Mouse (Mus musculus) kidney, adult 11 months (tissue): ENCODE measurements around the gene Srgn.

ENCODE experiments used
- DNase-seq: peaks from one replicate; pipeline ENCODE4 v3.0.0; 2022

The Srgn gene

GRCm38 (mm10) chr10:62527351-62527750, at the start of gene Srgn:
Gene Srgn, minus strand, starts transcription at chr10:62527451.
- no peak for DNase-seq

- no peak for DNase-seq
Observed at GRCm38 (mm10) chr10:62575001-62575400, 47.8 kb upstream of the Srgn start.

GRCm38 (mm10) chr10:62570126-62570871, 43.0 kb upstream of the Srgn start:
- peak; percentile 23 for DNase-seq

- no peak for DNase-seq
Observed at GRCm38 (mm10) chr10:62568861-62569260, 41.6 kb upstream of the Srgn start.

GRCm38 (mm10) chr10:62557736-62558135, 30.5 kb upstream of the Srgn start:
- DNase-seq = no peak

- no peak for DNase-seq
Observed at GRCm38 (mm10) chr10:62556558-62556901, 29.3 kb upstream of the Srgn start.

- no peak for DNase-seq
Observed at GRCm38 (mm10) chr10:62555705-62556557, 28.7 kb upstream of the Srgn start.

- no peak for DNase-seq
Observed at GRCm38 (mm10) chr10:62553611-62554091, 26.4 kb upstream of the Srgn start.

- no peak for DNase-seq
Observed at GRCm38 (mm10) chr10:62550787-62551300, 23.6 kb upstream of the Srgn start.

- DNase-seq = peak; percentile 47
Observed at GRCm38 (mm10) chr10:62549523-62550166, 22.4 kb upstream of the Srgn start.

GRCm38 (mm10) chr10:62546441-62546840, 19.2 kb upstream of the Srgn start:
- DNase-seq = peak; percentile 64

- DNase-seq = no peak
Observed at GRCm38 (mm10) chr10:62545759-62546158, 18.5 kb upstream of the Srgn start.

- DNase-seq = no peak
Observed at GRCm38 (mm10) chr10:62544316-62544715, 17.1 kb upstream of the Srgn start.

- DNase-seq = peak; percentile 28
Observed at GRCm38 (mm10) chr10:62543399-62543808, 16.2 kb upstream of the Srgn start.

GRCm38 (mm10) chr10:62542928-62543327, 15.7 kb upstream of the Srgn start:
- no peak for DNase-seq

- no peak for DNase-seq
Observed at GRCm38 (mm10) chr10:62542507-62542906, 15.3 kb upstream of the Srgn start.

- DNase-seq = no peak
Observed at GRCm38 (mm10) chr10:62541499-62541898, 14.2 kb upstream of the Srgn start.

GRCm38 (mm10) chr10:62540800-62541199, 13.5 kb upstream of the Srgn start:
- no peak for DNase-seq

- no peak for DNase-seq
Observed at GRCm38 (mm10) chr10:62534509-62534908, 7.3 kb upstream of the Srgn start.

- no peak for DNase-seq
Observed at GRCm38 (mm10) chr10:62532832-62533231, 5.6 kb upstream of the Srgn start.

GRCm38 (mm10) chr10:62530183-62530582, 2.9 kb upstream of the Srgn start:
- DNase-seq = peak; percentile 79

GRCm38 (mm10) chr10:62522346-62522950, 4.8 kb downstream of the Srgn start:
- no peak for DNase-seq

GRCm38 (mm10) chr10:62521763-62522162, 5.5 kb downstream of the Srgn start:
- DNase-seq = no peak
